Mouse (Mus musculus) testis, postnatal 10 days (tissue): Measurements from ENCODE around the gene Polrmt.
"Not testable (repeated sequence)": the region's sequence is repeated elsewhere in the genome, so short reads cannot be mapped to it uniquely, and the experiment has no call there.

ENCODE experiments used
- DNase-seq: peaks from one replicate; pipeline ENCODE4 v3.0.0; 2021; ENCODE audit warnings: low spot score

Gene Polrmt

DNA sequence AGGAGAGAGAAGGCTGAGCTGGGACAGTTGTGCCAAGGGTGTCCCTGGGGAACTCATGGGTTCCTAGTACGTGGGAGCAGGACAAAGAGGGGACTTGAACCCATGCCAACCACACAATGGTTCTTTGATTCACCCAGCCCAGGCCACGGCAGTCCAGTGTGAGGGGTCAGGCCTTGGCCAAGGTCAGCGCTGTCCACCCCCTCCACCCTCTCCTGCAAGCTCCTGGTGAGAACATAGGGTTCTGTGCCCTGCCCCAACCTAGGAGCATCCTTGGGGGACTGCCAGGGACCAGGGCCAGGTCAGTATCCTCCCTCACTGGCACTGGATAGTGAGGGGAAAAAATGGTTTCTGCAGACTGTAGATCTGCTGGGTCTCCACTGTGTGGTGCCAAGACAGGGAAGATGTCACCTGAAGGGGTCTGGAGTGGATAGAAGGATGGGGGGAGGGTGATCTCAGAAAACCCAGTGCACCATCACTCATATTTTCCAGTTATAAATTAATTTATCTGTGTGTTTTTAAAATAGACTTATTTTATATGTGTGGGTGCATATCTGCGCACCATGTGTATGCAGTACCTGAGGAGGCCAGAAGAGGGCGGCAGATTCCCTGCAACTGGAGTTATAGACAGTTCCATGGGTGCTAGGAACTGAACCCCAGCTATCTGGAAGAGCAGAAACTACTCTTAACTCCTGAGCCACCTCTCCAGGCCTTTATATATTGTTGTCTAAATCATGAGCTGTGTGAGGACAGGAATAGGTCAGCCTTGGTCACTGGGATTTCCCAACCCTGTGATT lies 28.3 kb upstream of the Polrmt start:
- peak; percentile 86 for DNase-seq

DNA sequence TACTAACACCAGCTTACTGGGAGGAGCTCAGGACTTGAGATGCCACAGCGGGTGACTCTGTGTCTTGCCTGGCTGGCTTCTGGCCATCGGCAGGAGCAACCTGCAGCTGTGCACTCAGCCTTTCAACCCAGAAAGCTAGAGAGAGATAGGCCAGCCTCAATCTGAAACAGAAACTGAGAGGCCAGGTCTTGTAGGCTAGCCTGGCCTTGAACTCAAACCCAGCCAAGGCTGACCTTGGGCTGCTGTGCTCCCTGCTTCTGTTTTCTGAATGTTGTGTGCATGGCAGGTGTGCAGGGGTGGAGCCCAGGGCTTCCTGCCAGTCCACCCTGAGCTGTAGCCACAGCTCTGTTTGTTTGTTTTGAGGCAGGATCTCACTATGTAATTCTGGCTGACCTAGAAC lies 26.8 kb upstream of the Polrmt start:
- DNase-seq, result no peak

DNA sequence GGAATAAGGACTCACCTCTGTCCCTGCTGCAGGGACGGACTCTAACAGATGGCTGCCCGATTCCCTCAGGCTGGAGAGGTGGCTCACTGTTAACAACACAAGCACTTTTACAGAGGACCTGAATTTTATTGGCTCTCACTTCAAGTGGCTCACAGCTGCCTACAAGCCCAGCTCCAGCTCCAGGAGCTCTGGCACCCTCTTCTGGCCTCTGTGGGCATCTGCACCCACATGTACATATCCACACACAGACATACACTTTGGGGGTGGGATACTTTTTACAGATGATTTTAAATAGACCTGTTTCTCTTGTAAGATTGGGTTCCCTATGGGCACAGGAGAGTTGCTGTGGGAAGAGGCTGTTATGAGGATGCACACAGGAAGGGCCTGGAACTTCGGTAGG lies 25.9 kb upstream of the Polrmt start:
- DNase-seq, result no peak

DNA sequence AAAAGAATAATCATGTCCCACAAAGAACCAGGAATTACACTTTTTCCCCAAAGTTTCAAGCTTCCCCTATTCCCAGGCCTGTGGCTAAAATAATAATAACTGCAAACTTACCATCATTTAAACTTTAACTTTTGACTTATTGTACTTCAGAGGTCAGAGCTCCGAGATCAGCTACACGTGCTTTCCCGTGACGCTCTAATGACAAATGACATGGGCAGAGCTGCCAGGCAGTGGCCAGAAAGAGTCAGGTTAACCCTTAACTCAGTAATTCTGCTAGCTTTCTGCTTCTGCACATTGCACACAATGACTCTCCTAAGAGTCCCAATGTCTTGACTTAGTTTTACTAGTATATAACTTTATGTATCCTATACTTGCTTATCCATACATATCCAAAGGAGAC lies 22.9 kb upstream of the Polrmt start:
- DNase-seq, result no peak

DNA sequence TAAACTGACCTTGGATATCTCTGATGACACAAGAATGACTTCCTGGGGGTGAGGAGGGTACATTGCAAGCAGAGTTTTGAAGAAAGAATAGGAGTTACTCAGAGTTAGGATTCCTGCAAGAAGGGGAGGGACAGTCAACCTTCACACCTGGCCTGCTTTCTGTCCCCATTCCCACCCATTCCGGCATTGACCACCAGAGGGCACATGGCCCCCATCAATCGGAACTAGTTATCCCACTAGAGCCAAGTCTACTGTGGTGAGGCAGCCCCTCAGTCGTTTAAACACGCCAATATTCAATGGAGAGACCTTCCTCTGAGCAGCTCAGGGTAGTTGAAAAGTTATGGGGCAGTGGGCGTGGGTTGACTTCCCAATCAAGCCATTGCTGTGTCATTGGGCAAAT lies 22.0 kb upstream of the Polrmt start:
- peak; percentile 89 for DNase-seq

DNA sequence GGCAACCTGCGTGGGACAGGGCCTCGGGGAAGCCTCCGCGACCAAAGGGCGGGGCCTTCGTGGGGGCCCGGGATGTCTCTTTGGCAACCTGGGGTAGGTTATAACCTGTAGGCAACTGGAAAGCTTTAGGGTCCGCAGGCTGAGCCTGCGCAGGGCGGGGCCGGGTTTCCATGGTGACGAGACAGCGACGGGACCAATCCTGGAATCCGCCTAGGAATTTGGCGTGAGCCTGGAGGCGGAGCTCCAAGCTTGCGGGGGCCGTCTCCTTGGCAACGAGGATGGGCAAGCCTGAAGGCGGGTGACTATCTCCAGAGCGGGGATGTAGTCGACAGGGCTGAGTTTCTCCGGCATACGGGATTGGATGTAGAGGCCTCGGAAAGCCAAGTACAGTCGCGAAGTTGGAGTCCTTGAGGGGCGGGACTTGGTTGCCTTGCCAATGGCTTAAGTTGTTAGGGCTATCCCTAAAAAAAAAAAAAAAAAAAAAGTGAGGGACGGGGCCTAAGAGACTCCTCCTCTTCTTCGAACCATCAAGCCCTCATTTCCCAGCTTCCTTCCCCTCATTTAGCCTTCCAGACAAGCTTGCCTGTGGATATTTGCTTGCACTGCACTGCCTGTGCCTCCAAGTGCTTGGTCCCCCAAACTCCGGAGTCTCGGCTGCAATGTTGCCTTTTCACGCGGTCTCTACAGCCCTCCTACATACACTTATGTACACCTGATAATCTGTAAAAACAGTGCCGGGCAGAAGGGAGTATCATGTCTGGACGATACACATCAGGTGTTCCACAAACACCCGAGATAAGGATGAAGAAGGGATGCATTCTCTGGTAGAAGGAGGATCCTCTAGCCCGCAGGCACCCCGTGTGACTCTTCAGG lies 21.2 kb upstream of the Polrmt start:
- peak; percentile 98 for DNase-seq

DNA sequence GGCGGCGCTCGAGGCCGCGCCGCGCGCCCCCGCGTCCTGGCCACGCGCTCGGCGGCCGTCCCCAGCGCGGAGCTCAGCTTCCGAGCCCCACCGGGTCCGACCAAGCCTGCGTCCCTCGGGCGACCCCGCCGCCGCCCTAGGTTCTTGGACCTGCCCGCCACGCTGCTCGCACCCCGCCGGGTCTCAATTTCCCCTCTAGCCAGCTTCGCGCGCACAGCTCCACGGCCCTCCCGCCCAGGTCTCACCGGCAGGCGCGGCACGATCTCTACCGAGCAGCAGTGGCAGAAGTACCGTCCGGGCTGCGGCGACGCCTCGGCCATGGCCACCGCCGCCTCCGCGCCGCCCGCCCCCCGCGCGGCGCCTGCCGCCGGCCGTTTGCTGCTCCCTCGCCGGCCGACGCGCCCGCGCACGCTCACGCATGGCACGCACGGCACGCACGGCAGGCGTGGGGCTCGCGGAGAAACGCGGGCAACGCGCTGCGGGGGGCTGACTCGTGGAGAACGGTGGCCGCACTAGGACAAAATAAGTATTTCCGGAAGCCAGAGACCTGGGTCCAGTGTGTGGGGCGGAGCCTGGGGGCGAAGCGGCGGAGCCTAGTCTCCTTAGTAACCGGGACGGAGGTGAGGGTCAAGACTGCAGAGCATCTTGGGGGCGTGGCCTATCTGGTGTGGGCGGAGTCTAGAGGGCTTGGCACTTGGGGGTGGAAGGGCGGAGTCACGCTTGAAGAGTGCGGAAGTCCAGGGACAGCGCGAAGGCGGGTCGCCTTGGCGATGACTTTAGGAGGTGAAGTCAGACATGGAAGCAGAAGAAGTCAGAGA lies 20.3 kb upstream of the Polrmt start, which contains the start of gene Rnf126:
Gene Rnf126, minus strand, starts transcription at position 445 of the 818 bp plus-strand sequence.
- peak; percentile 100 for DNase-seq

DNA sequence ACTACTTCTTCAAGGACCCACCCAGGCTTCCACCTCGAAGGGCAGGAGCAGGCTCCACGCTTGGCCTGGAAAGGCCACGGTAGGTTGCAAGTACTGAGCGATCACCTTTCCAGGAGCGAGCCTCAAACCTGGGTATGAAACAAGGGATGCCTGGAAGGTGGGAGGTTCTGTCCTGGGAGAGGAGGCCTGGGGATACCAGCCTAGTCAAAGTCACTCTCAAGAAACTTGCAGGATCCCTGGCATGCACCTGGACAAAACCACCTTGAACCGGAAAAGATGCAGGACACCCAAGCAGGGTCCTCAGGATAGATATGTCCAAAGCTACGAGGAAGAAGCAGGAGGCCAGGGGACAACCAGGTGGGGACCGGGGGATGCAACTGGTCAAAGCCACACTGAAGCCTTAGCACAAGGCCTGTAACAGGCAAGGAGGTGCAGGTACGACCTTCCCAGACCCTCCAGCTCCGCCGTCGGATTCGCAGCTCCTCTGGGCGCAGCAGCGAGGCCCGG lies 19.7 kb upstream of the Polrmt start:
- DNase-seq, result no peak

DNA sequence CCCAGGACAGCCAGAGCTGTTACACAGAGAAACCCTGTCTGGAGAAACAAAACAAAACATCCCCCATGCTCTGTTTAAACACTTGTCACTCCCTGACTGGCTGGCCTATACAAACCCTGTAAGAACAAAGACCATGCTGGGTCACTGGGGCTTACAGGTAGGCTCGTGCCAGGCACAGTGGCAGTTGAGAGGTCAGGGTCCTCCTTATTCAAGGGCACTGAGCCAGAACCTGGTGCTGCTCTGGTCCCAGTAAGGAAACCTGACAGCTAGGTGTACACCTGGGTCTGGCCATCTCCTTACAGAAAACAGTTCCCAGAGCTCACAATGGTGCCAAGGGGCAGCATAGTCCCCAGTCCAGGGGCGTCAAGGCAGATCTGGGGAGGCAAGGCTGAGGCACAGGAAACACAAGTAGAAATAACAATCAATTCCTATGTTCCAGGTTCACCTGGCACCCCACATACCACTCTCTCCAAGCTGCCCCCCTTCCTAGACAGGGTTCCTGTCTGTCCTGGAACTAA lies 18.9 kb upstream of the Polrmt start:
- no peak for DNase-seq

DNA sequence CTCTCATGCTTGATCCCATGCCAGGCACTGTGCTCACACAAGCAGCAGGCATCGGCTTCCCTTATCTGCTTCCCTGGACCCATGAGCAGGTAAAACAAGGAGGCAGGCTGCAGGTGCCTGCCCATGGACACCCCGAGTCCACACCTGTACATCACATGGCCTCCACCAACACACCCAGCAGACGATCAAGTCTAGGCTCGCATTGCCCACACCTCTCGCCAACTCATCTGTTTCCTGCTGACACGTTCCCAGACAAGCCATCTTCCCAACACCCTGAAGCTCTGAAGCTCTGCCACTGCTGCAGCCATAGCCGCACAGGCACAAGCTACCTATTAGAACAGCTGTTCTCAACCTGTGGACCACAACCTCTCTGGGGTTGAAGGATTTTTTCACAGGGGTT lies 17.9 kb upstream of the Polrmt start:
- DNase-seq, result no peak

DNA sequence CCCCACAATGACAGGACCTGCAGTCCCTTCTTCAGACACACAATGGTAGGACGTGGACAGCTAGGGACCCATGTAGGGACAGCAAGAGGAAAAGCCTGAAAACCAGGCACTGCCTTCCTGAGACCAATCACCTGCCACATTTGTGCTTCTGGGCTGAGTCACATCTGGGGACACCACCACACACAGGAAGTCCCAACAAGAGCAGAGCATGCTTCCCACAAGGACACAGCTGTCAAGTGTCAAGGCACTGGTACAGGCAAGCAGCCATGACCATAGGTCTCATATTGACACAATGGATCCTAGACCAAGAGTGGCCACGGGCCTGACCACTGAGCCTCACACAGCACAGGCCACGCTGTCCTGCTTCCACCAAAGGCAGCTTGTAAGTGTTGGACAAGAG lies 16.5 kb upstream of the Polrmt start:
- DNase-seq, result no peak

DNA sequence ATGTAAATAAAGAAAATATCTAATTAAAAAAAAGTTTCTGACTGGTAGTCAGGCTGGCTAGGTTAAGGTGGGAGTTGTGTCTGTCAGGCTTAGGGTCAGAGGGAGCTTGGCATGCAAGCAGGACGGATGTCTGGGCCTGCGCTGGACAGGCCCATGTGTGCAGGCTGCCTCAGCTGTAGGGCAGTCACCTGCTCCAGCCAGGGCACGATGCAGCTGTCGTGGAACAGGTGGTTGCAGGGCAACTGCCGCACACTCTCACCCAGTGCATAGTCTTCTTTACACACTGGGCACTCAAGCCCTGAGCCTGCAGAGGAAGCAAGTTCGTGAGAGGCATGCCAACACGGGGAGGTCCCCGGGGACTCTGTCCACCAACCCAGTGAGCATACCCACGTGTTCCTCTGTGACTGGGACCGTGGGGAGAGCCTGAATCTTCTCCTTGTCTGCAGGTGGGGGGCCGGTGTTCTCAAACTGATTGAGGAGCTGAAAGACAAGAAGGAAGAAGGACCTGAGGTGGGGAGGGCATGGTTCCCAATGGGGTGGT lies 14.3 kb upstream of the Polrmt start:
- no peak for DNase-seq

DNA sequence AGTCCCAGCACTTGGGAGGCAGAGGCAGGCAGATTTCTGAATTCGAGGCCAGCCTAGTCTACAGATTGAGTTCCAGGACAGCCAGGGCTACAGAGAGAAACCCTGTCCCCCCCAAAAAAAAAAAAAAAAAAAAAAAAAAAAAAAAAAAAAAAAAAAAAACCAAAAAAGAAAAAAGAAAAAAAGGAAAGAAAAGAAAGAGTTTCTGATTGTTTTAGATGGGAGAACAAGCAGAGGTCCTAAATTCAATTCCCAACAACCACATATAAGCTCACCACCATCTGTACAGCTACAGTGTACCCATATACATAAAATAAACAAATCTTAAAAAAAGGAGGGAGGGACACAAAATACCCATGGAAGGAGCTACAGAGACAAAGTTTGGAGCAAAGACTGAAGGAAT lies 13.3 kb upstream of the Polrmt start:
- not testable (repeated sequence) for DNase-seq

DNA sequence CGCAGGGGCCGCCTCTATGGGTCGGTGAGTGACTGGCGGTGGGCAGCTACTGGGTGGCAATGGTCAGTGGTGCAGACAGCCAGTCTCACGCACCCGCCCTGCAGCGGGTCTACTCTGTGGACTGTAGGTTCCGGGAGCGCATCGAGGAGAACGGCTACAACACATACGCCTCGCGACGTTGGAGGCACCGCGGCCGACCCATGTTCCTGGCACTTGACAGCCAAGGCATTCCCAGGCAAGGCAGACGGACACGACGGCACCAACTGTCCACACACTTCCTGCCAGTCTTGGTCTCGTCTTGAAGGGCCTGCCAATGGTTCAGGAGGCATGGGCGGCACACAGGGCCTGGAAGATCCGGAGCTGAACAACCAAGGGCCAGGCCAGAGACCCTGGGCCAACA lies 10.3 kb upstream of the Polrmt start:
- no peak for DNase-seq

DNA sequence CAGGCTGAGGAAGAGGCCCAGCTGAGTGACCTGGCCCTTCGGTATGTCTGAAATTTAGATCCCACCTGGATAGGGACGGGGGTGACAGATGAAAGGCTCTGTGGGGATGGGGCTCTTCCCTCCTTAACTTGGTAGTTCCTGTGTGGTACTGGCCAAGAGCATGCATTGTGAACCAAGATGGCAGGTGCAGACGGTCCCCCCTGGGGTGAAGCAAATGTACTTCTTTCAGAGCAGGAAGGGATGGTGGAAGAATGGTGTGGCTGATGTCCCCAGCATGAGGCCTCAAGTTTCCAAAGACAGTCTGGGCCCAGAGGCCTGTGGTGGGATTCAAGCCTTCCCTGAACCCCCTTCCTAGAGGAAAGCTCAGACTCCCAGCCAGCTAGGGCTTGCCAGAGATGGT lies 9.5 kb upstream of the Polrmt start:
- no peak for DNase-seq

DNA sequence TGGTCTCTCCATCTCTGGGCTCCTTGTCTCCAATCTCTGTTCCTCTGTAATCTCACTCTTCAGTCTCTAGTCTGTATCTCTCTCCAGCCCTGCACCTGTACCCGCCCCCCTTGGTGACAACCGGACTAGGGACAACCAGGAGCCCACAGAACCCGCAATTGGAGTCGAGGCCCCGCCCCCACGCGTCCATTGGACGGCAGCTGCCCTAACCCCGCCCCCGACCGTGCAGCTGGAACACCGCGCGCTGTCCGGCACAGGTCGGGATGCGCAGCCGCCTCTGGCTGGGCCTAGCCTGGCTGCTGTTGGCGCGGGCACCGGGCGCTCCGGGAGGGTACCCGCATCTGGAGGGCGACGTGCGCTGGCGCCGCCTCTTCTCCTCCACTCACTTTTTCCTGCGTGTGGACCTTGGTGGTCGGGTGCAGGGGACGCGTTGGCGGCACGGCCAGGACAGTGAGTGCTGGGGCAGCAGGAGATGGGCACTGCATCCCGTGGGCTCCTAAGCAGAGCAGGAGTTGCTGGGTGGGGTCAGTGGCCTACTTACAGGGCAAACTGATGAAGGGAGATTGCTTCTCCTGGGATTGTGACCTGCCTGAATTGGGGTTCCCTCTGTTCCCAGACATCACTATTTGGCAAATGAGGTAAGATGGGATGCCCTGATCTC lies 8.6 kb upstream of the Polrmt start, which contains the start of gene Fgf22:
Gene Fgf22, plus strand, starts transcription at position 221 of the 661 bp plus-strand sequence.
- peak; percentile 92 for DNase-seq

DNA sequence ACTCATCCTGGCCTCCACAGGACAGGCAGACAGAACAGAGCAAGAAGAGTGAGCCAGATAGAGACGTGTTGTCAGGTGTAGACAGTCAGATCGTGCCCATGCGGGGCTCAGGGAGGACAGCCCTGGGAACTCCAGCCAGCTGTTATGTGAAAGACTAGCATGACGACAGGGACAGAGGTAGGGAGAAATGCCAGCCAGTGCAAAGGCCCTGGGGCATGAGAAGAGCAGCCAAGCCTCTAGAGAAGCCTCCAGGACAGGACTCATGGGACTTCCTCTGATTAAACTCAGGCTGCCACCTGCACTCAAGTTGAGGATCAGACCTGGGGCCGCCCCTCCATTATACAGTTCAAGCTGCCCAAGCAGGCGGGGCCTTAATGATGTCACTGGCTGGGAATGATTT lies 2.1 kb upstream of the Polrmt start:
- DNase-seq, result no peak

DNA sequence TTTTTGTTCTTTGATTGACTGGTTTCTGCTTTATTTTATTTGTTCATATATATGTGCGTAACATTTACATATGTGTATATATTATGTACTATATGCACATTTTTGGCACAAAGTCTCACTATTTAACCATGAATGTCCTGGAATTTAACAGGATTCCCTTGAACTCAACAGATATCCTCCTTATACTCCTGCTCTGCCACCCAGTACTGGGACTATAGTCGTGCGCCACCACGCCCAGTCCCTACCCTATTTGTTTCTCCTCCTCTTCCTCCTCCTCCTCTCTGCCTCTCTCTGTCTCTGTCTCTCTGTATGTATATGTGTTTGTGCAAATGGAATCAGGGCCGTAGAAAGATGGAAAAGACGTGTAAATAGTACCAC lies 382 bp upstream of the Polrmt start:
- no peak for DNase-seq

DNA sequence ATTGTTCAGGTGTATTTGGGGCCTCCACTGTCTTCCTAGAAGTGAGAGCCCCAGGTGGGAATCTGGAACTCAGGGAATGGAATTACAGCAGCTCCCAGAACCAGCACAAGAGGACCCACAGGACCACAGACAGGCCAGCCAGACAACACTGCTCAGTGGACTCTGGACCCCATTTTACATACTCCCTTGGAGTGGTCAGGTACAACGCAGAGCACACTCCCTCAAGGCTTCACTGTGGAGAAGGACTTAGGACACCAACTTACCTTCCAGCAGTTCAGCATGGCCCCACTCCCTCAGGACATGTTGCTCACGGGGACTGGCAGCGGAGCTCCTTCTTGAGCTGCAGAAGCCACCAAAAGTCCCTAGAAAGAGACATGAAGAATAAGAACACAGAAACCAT lies 970 bp downstream of the Polrmt start:
- DNase-seq, result no peak

DNA sequence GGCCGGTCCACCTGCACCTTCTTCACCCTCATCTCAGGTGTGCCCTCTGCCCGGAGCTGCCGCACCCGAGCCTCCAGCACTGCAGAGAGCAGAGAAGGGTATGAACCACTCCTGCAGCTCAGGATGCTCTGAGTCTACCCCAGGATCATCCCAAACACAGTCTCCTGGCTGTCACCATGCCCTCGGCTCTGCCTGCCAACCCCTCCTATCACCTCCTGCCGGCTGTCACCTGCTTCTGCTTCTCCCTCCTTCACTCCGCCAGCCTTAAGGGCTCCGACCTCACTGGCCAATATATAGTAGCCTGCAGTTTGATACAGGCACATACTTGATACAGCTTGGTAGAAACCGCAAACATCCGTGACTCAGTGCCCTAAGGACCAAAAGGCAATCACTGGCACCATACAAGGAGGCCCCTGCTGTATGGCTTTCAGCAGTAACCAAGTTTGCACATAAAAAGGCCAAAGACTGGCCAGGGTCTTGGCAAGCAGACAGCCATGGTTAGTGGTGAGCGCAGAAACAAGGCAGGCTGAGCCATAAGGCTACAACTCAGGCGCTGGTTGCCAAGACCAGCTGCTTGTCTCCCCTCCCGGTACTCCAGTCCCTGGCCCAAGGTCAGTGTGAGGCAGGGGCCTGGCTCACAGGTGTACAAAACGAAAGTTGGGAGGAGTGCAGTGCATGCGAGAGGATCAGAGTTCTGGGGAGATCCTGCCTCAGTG lies 2.6 kb downstream of the Polrmt start:
- DNase-seq, result no peak
